In the genomic region with DNA sequence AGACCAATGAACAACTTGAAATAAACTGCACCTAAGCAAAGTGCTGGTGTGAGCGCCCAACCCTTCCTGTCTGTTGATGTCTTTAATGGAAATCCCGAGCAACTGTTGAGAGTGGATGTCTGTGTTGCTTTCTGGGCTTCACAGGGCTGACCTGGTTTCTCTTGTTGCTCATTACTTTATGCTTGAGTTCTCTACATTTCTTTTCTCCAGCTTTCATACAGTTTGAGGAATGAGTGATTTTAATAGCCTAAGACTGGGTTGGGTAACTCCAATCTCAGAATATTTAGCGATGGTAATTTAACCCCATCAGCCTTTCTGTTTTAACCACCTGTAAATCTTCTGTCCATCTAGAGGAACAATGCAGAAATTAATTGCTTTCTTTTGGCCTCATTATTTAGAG, we compare ENCODE assay signal across 15 mouse cellular contexts.
DNase-seq lines count a peak whose midpoint lies in the region.
"Had no signal": no experiment of that assay in that cellular context is flagged by ENCODE, and none has a peak within 500 bp of the region (broad histone marks: within the 10 kb centered on the region; RNA-seq: fewer than 3 reads in every experiment).

No protein-coding gene starts in this region.

- peak; percentile 8 for DNase-seq in Muller cell, postnatal 12 days (ENCODE audit: inconsistent ontology term)
- peak; percentile 70 for DNase-seq in retina, embryonic 14.5 days (ENCODE audit: low spot score)
- DNase-seq in gastrocnemius, postnatal 14 days: no peak
- DNase-seq in adrenal gland, adult 8-10 months: no peak
- no peak for DNase-seq in urinary bladder, postnatal 25 days (ENCODE audit: low spot score)
- DNase-seq: adrenal gland, adult 2 months; adrenal gland, postnatal 14 days; adrenal gland, postnatal 36 days; cerebellum, adult 11 months; cerebellum, adult 8-10 months; cerebellum, adult 9-11 months; cerebellum, postnatal 14 days; cerebellum, postnatal 36 days; embryo, embryonic 11 days; forebrain, postnatal 0 days had no signal

- intact Hi-C loops in gastrocnemius, postnatal 14 days (cut with DNase I; ENCODE audit: low total_unique reads): no loop called here

Comparison
In these comparisons a context has a peak if more than half of its experiments do, and no peak if none do; other contexts are left out.
1. DNase-seq: peak in Muller cell, postnatal 12 days (single experiment) and retina, embryonic 14.5 days (single experiment); none in gastrocnemius, postnatal 14 days (single experiment), adrenal gland, adult 8-10 months (single experiment) and urinary bladder, postnatal 25 days (single experiment).